Mouse (Mus musculus): ENCODE results near the gene Arid3a. TPM values are rescaled to one million over a fixed set of nuclear protein-coding genes. Genes with fewer than 3 reads are reported as not detected.
"Not testable (repeated sequence)": the region's sequence is repeated elsewhere in the genome, so short reads cannot be mapped to it uniquely, and the experiment has no call there.

The Arid3a gene
- polyA plus RNA-seq, 1 experiment from 2014 or later, result 5.9 TPM

DNA sequence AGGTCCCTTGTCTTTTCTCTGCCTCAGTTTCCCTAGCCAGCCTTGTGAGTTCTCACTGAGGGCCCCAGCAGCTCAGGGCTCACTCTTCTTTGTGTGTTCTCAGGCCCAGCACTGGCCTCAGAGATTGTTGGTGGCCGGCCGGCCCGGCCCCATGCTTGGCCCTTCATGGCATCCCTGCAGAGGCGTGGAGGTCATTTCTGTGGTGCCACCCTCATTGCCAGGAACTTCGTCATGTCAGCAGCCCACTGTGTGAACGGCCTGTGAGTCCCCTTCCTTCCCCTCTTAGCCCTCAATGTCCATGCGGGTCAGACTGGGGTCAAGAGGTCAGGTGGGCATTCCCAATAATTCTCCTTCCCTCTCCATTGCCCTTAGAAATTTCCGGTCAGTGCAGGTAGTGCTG, 40.2 kb upstream of the Arid3a start:
- H3K27me3 ChIP-seq, result no peaks in the 10 kb centered on the region
- in situ Hi-C loops (cut with MboI; ENCODE audit: low pct_unique_long_range_greater_than_20kb), result no loop called here
- POLR2A ChIA-PET, result no interaction called here
- no peak for TF ChIP-seq CTCF (IDR thresholded peaks at IDR 0.05)
- CTCF ChIA-PET, result no interaction called here
- ATAC-seq (no peak), DNase-seq (ENCODE audit: low read depth, low spot score) (no peak)

DNA sequence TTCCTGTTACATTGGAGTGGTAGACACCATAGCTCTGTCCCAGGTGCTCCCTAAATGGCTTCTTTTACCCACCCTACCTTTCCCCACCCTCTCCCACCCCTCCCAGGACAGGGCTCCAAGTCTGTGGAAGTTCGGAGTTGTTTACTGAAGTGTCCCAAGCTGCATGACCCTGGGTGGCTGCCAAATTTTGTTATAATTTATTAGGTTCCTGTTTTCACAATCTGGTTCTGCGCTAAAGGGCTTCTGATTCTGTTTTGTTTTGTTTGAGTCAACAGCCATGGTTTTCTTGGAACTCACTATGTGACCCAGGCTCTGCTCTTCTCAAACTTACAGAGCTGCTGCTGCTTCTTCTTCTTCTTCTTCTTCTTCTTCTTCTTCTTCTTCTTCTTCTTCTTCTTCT, 37.5 kb upstream of the Arid3a start:
- ChIA-PET POLR2A (interaction anchor here (0.8 kb wide), 1 partner anchor 20 kb away, joined by 4 read pairs; the partner anchor contains the start of gene Med16), CTCF (no interaction called here)
- in situ Hi-C loops (cut with MboI; ENCODE audit: low pct_unique_long_range_greater_than_20kb), result no loop called here
- DNase-seq (ENCODE audit: low read depth, low spot score) (no peak), ATAC-seq (no peak)
- H3K27me3 ChIP-seq, result no peaks in the 10 kb centered on the region
- TF ChIP-seq CTCF (IDR thresholded peaks at IDR 0.05), result no peak

DNA sequence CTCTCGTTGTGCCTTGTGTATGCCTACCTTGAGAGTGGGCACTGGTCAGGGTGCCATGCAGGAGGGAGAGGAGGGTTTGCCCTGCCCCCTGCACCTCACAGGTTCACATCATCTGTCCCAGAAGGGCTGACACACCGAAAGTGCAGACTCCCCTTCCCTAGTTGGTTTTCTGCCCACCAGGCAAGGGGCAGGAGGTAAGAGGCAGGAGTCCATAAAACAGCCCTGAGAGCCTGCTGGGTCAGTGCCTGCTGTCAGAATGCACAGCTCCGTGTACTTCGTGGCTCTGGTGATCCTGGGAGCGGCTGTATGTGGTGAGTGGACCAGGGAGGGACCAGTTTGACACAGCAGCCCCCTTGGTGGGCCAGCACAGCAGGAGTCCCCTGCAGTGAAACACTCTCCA, 36.2 kb upstream of the Arid3a start, which contains the start of gene Cfd:
Cfd (plus strand) TSS at position 184 of the 400 bp plus-strand sequence.
- ChIA-PET POLR2A (no interaction called here), CTCF (interaction anchor here (0.9 kb wide), 1 partner anchor 11 kb away, joined by 3 read pairs; no protein-coding TSS in a partner anchor)
- DNase-seq (ENCODE audit: low read depth, low spot score), result no peak
- no peaks in the 10 kb centered on the region for H3K27me3 ChIP-seq
- no peak for TF ChIP-seq CTCF (IDR thresholded peaks at IDR 0.05)
- in situ Hi-C loops (cut with MboI; ENCODE audit: low pct_unique_long_range_greater_than_20kb), result no loop called here
- ATAC-seq, result no peak

DNA sequence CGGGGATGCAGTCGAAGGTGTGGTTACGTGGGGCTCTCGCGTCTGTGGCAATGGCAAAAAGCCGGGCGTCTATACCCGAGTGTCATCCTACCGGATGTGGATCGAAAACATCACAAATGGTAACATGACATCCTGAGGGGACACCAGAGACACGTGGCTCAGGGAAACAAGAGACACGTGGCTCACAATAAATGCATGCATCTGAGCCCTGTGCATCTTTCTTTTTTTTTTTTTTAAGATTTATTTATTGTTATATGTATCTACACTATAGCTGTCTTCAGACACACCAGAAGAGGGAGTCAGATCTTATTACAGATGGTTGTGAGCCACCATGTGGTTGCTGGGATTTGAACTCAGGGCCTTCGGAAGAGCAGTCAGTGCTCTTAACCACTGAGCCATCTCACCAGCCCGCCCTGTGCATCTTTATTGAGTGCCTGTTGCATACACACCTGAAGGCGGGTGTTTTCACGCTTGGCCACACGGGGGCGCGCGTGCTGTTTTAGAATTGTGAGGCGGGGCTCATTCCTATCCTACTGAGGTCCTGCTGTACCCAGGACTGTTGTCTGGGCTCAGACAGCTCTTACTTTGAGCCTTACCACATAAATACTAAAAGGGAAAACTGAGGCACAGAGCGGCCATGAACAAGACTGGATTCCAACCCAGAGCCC, 34.3 kb upstream of the Arid3a start:
- CTCF ChIA-PET, result interaction anchor here (1.0 to 2.5 kb wide), 5 partner anchors 9 to 65 kb away, joined by 3 to 11 read pairs (median 8); no protein-coding TSS in a partner anchor
- ATAC-seq, result peak; percentile 61
- in situ Hi-C loops (cut with MboI; ENCODE audit: low pct_unique_long_range_greater_than_20kb), result not testable (repeated sequence)

DNA sequence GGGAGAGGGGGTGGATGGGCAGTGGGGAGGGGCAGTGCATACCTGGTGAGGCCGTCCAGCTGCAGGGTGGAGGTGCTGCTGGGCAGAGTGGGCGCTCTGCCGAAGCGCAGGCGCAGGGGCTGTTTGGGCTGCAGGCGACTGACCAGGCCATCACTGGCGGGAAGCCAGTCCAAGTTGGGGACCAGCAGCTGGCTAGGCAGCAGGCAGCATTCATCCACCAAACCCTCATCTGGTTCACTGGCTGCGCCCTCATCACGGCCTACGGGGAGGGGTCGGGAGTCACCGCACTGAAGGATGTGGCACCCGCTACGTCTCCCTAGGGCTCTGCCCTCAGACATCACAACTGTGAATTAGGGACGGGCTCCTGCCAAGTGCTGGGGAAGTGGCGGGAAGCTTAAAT, 30.5 kb upstream of the Arid3a start:
- no peak for ATAC-seq
- in situ Hi-C loops (cut with MboI; ENCODE audit: low pct_unique_long_range_greater_than_20kb), result no loop called here
- no peak for DNase-seq (ENCODE audit: low read depth, low spot score)
- H3K27me3 ChIP-seq, result no peaks in the 10 kb centered on the region
- no peak for TF ChIP-seq CTCF (IDR thresholded peaks at IDR 0.05)
- CTCF ChIA-PET, result interaction anchor here (0.9 to 2.0 kb wide), 3 partner anchors 12 to 63 kb away, joined by 3 to 7 read pairs (median 4); no protein-coding TSS in a partner anchor
- POLR2A ChIA-PET, result no interaction called here

More for the DNA sequence above, 34.3 kb upstream of the Arid3a start:
- not testable (repeated sequence) for H3K27me3 ChIP-seq; DNase-seq (ENCODE audit: low read depth, low spot score)
- POLR2A ChIA-PET, result interaction anchor here (1.0 to 1.3 kb wide), 4 partner anchors 13 to 33 kb away, joined by 4 to 5 read pairs (median 4); no protein-coding TSS in a partner anchor

DNA sequence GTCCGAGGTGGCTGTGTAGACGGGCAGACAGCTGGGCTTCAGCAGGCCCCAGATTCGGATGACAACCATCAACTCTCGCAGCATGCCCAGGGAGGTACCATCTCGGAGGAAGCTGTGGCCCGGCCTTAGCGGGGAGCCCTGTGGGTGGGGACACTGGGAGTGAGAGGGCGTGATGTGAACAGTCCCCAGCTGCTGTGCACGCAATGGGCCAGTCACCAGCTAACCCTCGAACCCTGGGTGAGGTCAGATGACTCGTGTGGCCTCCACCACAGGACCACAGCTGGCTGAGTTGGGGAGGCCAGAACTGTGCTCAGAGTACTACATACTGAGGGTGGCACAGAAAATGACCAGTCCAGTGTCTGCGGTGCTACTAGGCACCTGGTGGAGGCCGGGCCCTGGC, 30.0 kb upstream of the Arid3a start:
- in situ Hi-C loops (cut with MboI; ENCODE audit: low pct_unique_long_range_greater_than_20kb), result no loop called here
- POLR2A ChIA-PET, result interaction anchor here (1.1 kb wide), 1 partner anchor 13 kb away, joined by 3 read pairs; no protein-coding TSS in a partner anchor
- no peak for ATAC-seq
- CTCF ChIA-PET, result interaction anchor here (1.0 to 2.0 kb wide), 3 partner anchors 13 to 62 kb away, joined by 3 to 7 read pairs (median 4); no protein-coding TSS in a partner anchor
- no peaks in the 10 kb centered on the region for H3K27me3 ChIP-seq
- TF ChIP-seq CTCF (IDR thresholded peaks at IDR 0.05), result no peak
- no peak for DNase-seq (ENCODE audit: low read depth, low spot score)

DNA sequence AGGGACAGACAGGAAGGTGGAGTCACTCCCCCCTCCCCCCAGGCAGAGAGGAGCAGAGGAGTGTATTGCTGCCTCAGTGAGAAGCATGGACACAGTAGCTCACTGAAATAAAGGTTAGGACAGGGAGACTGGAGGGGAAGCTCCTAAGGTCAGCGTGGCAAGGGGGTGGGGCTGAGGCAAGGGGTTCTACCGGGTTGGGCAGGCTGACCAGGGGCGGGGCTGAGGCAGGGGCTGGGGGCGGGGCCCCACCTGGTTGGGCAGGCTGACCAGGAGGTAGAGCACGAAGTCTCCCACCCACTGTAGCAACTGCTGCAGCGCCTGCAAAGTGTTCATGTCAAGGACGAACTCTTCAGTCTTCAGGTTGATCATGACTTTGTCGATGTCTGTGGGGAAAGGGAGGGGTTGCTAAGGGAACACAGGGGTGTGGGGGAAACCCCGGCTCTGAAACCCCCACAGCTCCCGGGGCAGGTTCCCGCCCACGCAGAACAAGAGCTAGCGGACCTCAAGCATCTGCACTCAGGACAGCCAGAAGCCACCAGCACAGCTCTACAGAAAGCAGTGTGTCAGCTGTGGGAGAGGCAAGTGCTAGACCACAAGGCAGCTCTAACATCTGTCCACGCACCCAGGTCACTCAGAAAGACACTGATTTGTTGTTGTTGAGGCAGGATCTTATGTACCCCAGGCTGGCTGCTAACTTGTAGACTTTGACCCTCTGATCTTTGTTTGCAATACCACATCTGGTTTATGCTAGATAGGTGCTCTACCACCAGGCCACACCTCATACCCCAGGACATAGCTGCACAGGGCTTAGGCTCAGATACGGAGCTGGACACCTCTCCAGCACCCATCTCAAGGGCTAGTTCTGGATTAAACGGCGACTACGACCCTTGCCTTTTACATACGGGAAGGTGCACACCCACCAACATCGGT, 29.3 kb upstream of the Arid3a start:
- TF ChIP-seq CTCF (IDR thresholded peaks at IDR 0.05), result no peak
- in situ Hi-C loops (cut with MboI; ENCODE audit: low pct_unique_long_range_greater_than_20kb), result no loop called here
- ATAC-seq (no peak), DNase-seq (ENCODE audit: low read depth, low spot score) (no peak)
- ChIA-PET POLR2A (interaction anchor here (1.1 kb wide), 1 partner anchor 12 kb away, joined by 3 read pairs; no protein-coding TSS in a partner anchor), CTCF (interaction anchor here (1.0 to 2.0 kb wide), 3 partner anchors 14 to 62 kb away, joined by 3 to 7 read pairs (median 4); no protein-coding TSS in a partner anchor)
- no peaks in the 10 kb centered on the region for H3K27me3 ChIP-seq

DNA sequence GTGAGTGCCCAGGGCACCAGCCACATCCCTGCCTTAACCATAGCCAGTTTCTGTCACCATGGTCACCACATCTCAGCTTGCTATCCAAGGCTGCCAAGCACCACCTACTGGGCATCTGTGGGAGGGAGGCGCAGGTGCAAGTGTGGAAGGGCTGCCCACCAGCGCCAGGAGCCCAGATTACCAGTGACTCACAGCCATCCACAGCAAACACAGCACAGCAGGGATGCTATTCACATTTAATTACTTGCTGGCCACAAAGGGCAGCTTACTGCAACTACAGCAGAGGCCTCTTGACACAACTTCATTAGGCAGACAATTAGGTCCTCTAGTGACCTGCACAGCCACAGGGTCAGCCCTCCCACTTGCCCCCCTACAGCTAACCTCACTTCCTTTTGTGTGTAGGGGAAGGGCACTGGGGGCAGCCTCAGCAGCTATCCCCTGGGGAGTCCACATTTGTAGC, 25.9 kb upstream of the Arid3a start:
- ChIA-PET CTCF (interaction anchor here (0.8 to 3.1 kb wide), 6 partner anchors 8 to 57 kb away, joined by 3 to 14 read pairs (median 6); no protein-coding TSS in a partner anchor), POLR2A (interaction anchor here (1.1 kb wide), 1 partner anchor 13 kb away, joined by 3 read pairs; no protein-coding TSS in a partner anchor)
- H3K27me3 ChIP-seq, result no peaks in the 10 kb centered on the region
- peak; percentile 49 for ATAC-seq
- TF ChIP-seq CTCF (IDR thresholded peaks at IDR 0.05), result no peak
- in situ Hi-C loops (cut with MboI; ENCODE audit: low pct_unique_long_range_greater_than_20kb), result no loop called here
- DNase-seq (ENCODE audit: low read depth, low spot score), result peak; percentile 47

DNA sequence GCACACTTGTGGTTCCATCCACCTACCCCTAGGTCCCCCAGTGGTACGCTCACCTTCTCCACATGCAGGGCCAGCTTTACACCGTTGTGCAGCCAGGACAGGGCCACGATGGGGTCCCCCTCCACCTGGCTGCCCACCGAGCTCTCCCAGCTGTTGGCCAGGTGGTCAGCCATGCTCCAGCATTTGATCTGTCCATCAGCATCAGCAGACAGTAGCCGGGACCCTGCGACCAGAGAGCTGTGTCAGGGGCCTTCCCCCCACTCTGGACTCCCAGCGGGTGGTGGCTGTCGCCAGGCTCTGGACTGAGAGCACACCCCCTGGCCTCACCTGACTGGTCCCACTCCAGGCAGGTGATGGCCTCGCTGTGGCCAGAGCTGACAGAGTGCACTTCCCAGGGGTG, 20.1 kb upstream of the Arid3a start:
- H3K27me3 ChIP-seq, result no peaks in the 10 kb centered on the region
- POLR2A ChIA-PET, result no interaction called here
- in situ Hi-C loops (cut with MboI; ENCODE audit: low pct_unique_long_range_greater_than_20kb), result no loop called here
- ATAC-seq (no peak), DNase-seq (ENCODE audit: low read depth, low spot score) (no peak)
- CTCF ChIA-PET, result interaction anchor here (1.3 to 2.0 kb wide), 2 partner anchors 19 to 23 kb away, joined by 5 to 7 read pairs; no protein-coding TSS in a partner anchor
- TF ChIP-seq CTCF (IDR thresholded peaks at IDR 0.05), result no peak

DNA sequence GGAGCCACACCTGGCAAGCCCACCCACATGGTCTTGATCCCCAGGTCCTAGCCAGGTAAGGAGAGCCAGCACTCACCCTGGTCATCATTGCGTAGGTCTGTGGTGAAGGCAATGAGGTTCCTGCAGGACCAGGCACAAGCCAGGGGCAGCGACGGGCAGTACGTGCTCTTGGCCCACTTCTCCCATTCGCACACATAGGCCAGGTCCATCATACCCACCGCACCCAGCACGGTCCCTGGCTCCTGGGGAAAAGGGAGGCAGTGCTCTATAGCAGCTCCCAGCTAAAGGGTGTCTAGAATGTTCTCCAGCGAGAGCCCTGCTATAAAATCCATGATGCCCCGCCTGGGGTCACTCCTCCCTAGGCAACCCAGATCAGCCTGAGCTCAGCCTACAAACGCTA, 19.4 kb upstream of the Arid3a start:
- DNase-seq (ENCODE audit: low read depth, low spot score), result no peak
- ATAC-seq, result no peak
- in situ Hi-C loops (cut with MboI; ENCODE audit: low pct_unique_long_range_greater_than_20kb), result no loop called here
- ChIA-PET POLR2A (interaction anchor here (0.8 to 1.6 kb wide), 2 partner anchors 8 to 235 kb away, joined by 4 to 5 read pairs; no protein-coding TSS in a partner anchor), CTCF (interaction anchor here (1.3 to 2.6 kb wide), 2 partner anchors 18 to 77 kb away, joined by 5 to 6 read pairs; partner anchors contain the start of gene Tmem259)
- H3K27me3 ChIP-seq, result no peaks in the 10 kb centered on the region
- no peak for TF ChIP-seq CTCF (IDR thresholded peaks at IDR 0.05)
